Mouse (Mus musculus): ENCODE measurements around the gene Raf1. TPM values are rescaled to one million over a fixed set of nuclear protein-coding genes. Genes with fewer than 3 reads are reported as not detected.

Raf1 gene
- polyA plus RNA-seq (2015; fragmentation: Nextera tagmentation; extraction: Ambion mirVana): 85.0 and 85.7 TPM in 2 replicates

DNA sequence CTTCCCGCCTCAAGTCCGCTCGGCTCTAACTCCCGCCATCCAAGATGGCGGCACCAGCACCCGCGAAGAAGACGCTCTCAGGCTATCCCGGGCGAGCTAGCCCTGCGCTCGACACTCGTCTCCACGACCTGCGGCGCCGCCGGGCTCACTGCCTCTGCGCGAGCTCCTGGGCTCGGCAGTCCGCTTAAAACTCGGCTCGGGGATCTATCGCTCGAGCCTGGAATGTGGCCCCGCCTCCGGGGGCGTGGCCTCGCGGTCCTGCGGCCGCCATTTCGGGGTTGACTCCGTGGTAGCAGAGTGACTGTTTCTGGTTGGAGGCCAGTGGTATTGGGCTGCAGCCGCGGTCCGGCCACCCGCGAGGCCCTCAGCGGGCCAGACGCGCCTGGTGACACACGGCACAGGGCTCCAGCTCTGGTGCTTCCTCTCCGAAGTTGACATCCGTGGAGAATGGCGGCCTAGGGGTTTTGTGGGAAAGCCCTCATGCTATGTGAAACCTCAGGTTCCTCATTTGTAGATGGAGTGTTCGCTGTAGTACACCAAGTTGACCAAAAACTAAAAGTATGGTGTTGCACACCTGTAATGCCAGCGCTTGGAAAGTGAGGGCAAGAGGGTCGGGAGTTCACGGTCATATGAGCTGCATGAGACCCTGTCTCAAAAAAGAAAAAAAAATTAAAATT is at the start of gene Raf1:
Gene Raf1 (minus strand): TSS at position 184 of the 677 bp plus-strand sequence.
- Histone ChIP-seq H3K27ac (replicated peaks) (peak within 1 kb of the TSS; percentile 99), H3K27me3 (replicated peaks) (no peaks in the 10 kb centered on the region), H3K36me3 (no peaks in the 10 kb centered on the region), H3K4me3 (peak within 1 kb of the TSS; percentile 98), H3K9me3 (no peaks in the 10 kb centered on the region), H3K4me2 (peak within 1 kb of the TSS; percentile 81), H3K4me1 (peaks cover 46% of the 10 kb centered on the region), H3K9ac (peak within 1 kb of the TSS; percentile 100)
- peak; percentile 97 for ATAC-seq (ENCODE audit: extremely low read depth, insufficient number of reproducible peaks, low FRiP score, low TSS enrichment)
- 1% methylated on average over 51 of the region's 51 CpGs for WGBS

DNA sequence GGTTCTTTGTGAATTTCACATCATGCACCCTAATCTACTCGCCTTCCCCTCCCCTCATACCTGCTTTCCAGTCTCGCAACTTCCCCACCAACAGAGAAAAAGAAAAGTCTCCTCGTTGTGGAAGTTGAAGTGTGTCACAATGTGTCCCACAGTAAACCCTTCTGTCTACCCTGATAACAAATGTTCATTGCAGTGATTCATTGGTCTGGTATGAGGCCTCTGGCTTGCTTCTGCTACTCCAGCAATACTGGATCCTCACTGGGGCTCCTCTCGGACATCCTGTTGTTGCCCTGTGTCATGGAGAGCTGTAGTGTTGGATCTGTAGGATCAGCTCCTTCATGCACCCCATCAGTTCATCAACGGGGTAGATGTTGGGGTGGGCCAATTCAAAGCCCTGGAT is 45.8 kb upstream of the Raf1 start:
- Histone ChIP-seq H3K9ac (no peak overlapping the region), H3K27me3 (replicated peaks) (no peaks in the 10 kb centered on the region), H3K36me3 (no peaks in the 10 kb centered on the region), H3K4me3 (no peak overlapping the region), H3K4me2 (no peak overlapping the region), H3K9me3 (peaks cover 3% of the 10 kb centered on the region; the same call in 1 of the 2 replicates), H3K27ac (replicated peaks) (peak overlapping the region; percentile 58), H3K4me1 (peaks cover 24% of the 10 kb centered on the region)
- ATAC-seq (ENCODE audit: extremely low read depth, insufficient number of reproducible peaks, low FRiP score, low TSS enrichment): no peak
- WGBS: 42% methylated on average over 5 of the region's 5 CpGs

- peaks cover 29% of the 10 kb centered on the region for H3K4me1 ChIP-seq
- H3K4me3 ChIP-seq: peak overlapping the region; percentile 49
- peak; percentile 80 for ATAC-seq (ENCODE audit: extremely low read depth, insufficient number of reproducible peaks, low FRiP score, low TSS enrichment)
- H3K27me3 ChIP-seq (replicated peaks): no peaks in the 10 kb centered on the region
- H3K4me2 ChIP-seq: peak overlapping the region; percentile 83
- under 1% methylated on average over 15 of the region's 15 CpGs for WGBS
- no peaks in the 10 kb centered on the region for H3K36me3 ChIP-seq
- H3K27ac ChIP-seq (replicated peaks): peak overlapping the region; percentile 66
- H3K9ac ChIP-seq: peak overlapping the region; percentile 77
- H3K9me3 ChIP-seq: no peaks in the 10 kb centered on the region
These were observed 41.5 kb upstream of the Raf1 start for GRCm38 (mm10) chr6:115717715-115718558.

DNA sequence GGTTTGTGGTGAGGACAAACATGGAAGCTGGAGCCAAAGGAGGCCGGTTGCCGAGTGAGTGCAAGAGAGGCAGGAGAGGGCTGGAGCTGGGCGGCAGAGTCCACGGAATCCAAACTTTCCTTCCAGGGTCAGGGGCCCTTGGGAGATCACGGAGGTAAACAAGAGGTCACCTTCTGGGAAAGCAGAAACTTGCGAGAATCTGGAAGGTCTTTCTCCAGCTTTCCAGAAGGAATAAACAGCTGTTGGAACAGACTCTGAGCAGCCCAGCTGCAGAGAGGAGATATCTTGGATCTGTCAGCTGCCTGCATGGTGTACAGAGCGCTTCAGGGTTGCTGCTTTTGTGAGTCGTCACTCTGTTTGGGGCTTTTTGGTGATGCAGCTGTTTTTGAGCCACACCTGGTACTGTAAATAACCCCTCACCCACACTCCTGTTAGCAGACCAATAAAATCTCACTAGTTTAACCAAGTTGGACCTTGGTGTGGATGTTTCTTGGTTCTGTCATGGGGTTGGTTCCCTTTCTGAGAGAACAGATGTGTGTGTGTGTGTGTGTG is 40.7 kb upstream of the Raf1 start:
- Histone ChIP-seq H3K36me3 (no peaks in the 10 kb centered on the region), H3K4me2 (peak overlapping the region; percentile 83), H3K4me3 (peak overlapping the region; percentile 49), H3K9ac (peak overlapping the region; percentile 52; the same call in 1 of the 2 replicates), H3K9me3 (no peaks in the 10 kb centered on the region), H3K27me3 (replicated peaks) (no peaks in the 10 kb centered on the region), H3K4me1 (peaks cover 22% of the 10 kb centered on the region), H3K27ac (replicated peaks) (peak overlapping the region; percentile 66)
- peak; percentile 38; the same call in 1 of the 2 replicates for ATAC-seq (ENCODE audit: extremely low read depth, insufficient number of reproducible peaks, low FRiP score, low TSS enrichment)
- WGBS: 19% methylated on average over 8 of the region's 8 CpGs

DNA sequence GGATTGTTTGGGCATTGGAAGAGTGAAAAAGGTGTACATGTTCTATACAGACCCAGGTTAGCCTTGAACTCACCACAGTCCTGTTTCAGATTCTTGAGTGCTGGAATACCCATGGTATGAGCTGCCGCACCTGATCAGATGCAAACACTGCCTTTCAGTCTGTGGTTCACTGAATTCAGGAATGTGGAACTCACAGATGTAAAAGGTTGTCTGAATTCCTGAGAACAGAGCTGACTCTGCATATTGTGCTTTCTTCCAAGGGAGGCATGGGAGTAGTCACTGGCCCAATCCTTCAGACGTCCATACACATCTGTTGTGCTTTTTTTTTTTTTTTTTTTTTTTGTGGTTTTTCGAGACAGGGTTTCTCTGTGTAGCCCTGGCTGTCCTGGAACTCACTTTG is 34.8 kb upstream of the Raf1 start:
- no peak overlapping the region for H3K4me2 ChIP-seq
- no peak for ATAC-seq (ENCODE audit: extremely low read depth, insufficient number of reproducible peaks, low FRiP score, low TSS enrichment)
- WGBS: 67% methylated on average over 3 of the region's 3 CpGs

GRCm38 (mm10) chr6:115702901-115703300 is 26.5 kb upstream of the Raf1 start:
- ATAC-seq (ENCODE audit: extremely low read depth, insufficient number of reproducible peaks, low FRiP score, low TSS enrichment): no peak
- Histone ChIP-seq H3K9ac (no peak overlapping the region), H3K27ac (replicated peaks) (no peak overlapping the region), H3K9me3 (no peaks in the 10 kb centered on the region), H3K36me3 (no peaks in the 10 kb centered on the region), H3K4me2 (no peak overlapping the region), H3K4me3 (no peak overlapping the region), H3K4me1 (peaks cover 8% of the 10 kb centered on the region), H3K27me3 (replicated peaks) (no peaks in the 10 kb centered on the region)
- 68% methylated on average over 5 of the region's 5 CpGs for WGBS

More for the DNA sequence above, 34.8 kb upstream of the Raf1 start:
- Histone ChIP-seq H3K9me3 (no peaks in the 10 kb centered on the region), H3K27me3 (replicated peaks) (0 out of 2 replicates have a peak, but pooled peaks cover 3% of the 10 kb centered on the region), H3K4me1 (no peaks in the 10 kb centered on the region; the same call in 1 of the 2 replicates), H3K36me3 (no peaks in the 10 kb centered on the region), H3K27ac (replicated peaks) (no peak overlapping the region), H3K9ac (no peak overlapping the region), H3K4me3 (no peak overlapping the region)

- Histone ChIP-seq H3K4me3 (no peak overlapping the region), H3K4me1 (peaks cover 21% of the 10 kb centered on the region), H3K36me3 (no peaks in the 10 kb centered on the region), H3K9me3 (no peaks in the 10 kb centered on the region), H3K9ac (no peak overlapping the region), H3K4me2 (no peak overlapping the region), H3K27ac (replicated peaks) (no peak overlapping the region), H3K27me3 (replicated peaks) (no peaks in the 10 kb centered on the region)
- WGBS: 51% methylated on average over 11 of the region's 11 CpGs
- no peak for ATAC-seq (ENCODE audit: extremely low read depth, insufficient number of reproducible peaks, low FRiP score, low TSS enrichment)
These were observed 24.9 kb upstream of the Raf1 start for GRCm38 (mm10) chr6:115701302-115701701.

DNA sequence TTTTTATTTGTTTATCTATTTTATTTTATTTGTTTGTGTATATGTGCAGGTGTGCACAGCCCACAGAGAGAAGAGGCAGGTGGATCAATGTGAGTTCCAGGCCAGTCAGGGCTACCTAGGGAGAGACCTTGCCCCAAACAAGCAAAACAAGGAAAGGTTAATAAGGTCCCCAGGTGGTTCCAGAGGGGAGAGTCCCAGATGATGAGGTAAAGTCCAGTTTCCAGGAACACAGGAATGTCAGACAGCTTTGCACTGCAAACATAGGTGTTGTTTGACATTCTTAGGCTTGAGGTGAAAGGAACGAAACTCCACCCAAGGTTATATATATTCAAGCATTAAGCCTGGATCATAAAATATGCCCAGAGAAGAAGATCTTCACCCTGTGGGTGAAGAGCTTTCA is 24.3 kb upstream of the Raf1 start:
- 89% methylated on average over 1 of the region's 1 CpGs for WGBS
- Histone ChIP-seq H3K4me3 (no peak overlapping the region), H3K9me3 (no peaks in the 10 kb centered on the region), H3K36me3 (no peaks in the 10 kb centered on the region), H3K4me2 (no peak overlapping the region), H3K27me3 (replicated peaks) (no peaks in the 10 kb centered on the region), H3K9ac (no peak overlapping the region), H3K27ac (replicated peaks) (no peak overlapping the region), H3K4me1 (peaks cover 26% of the 10 kb centered on the region)
- no peak for ATAC-seq (ENCODE audit: extremely low read depth, insufficient number of reproducible peaks, low FRiP score, low TSS enrichment)

GRCm38 (mm10) chr6:115698699-115699098 is 22.3 kb upstream of the Raf1 start:
- Histone ChIP-seq H3K9ac (no peak overlapping the region), H3K9me3 (no peaks in the 10 kb centered on the region), H3K27ac (replicated peaks) (no peak overlapping the region), H3K4me1 (peaks cover 43% of the 10 kb centered on the region), H3K36me3 (no peaks in the 10 kb centered on the region), H3K4me2 (no peak overlapping the region), H3K4me3 (no peak overlapping the region), H3K27me3 (replicated peaks) (no peaks in the 10 kb centered on the region)
- 81% methylated on average over 4 of the region's 4 CpGs for WGBS
- ATAC-seq (ENCODE audit: extremely low read depth, insufficient number of reproducible peaks, low FRiP score, low TSS enrichment): no peak

DNA sequence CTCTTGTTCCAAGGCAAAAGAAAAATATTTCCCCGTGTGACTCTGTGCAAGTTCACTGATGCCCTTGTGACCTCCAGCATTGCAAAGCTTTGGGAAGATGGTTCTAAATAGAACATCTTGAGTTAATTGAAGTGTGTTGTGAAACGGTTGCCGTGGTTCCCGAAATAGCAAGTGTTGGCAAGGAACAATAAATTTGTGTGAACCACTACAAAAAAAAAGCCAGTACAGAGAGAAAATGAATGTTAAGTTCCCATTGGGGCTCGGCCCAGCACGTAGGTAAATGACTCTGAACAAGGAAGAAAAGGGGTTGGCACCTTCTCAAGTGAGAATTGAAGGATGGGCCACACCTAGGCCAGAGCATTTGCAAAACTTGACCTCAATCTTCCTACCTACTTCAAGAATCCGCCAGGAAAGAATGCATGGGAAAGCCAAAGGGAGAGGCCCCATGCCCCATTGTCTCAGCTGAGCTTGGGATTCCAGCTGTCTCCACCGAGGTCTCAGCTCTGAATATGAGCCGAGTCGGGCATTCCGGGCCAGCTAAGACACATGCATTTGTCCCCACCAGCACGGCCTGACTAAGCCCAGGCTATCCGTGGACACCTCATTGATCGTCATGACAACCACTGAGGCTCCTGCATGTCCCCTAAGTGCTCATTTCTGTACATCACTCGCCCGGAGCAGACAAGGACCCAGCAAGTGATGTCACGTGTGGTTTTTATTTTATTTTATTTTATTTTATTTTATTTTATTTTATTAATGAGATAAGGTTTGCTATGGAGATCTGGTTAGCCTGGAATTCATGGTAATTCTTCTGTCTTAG is 21.5 kb upstream of the Raf1 start:
- ATAC-seq (ENCODE audit: extremely low read depth, insufficient number of reproducible peaks, low FRiP score, low TSS enrichment): no peak

More for the DNA sequence above, 21.5 kb upstream of the Raf1 start:
- Histone ChIP-seq H3K9me3 (no peaks in the 10 kb centered on the region), H3K36me3 (no peaks in the 10 kb centered on the region), H3K27ac (replicated peaks) (peak overlapping the region; percentile 63), H3K9ac (no peak overlapping the region), H3K27me3 (replicated peaks) (no peaks in the 10 kb centered on the region), H3K4me1 (peaks cover 48% of the 10 kb centered on the region), H3K4me2 (no peak overlapping the region), H3K4me3 (no peak overlapping the region)
- 58% methylated on average over 17 of the region's 17 CpGs for WGBS

Measured in heart, embryonic 13.5 days (tissue).